Mouse (Mus musculus) embryonic stem cell, embryonic (primary cell): ENCODE data around the gene Ajm1.

ENCODE experiments used
- CTCF ChIA-PET, 4 experiments: fragments of 300-600 bp in 2 of 4; fragments of 350-600 bp in 2 of 4; sonication (Branson Sonifier 250); formaldehyde crosslinking; loops; one replicate each; lab custom pipeline; 2022; ENCODE audit warnings: inconsistent platforms in 2 of 4; lab: Charles Lee
- POLR2A ChIA-PET, 4 experiments: fragments of 300-600 bp in 2 of 4; fragments of 350-600 bp in 2 of 4; sonication (Branson Sonifier 250); formaldehyde crosslinking; loops; one replicate each; lab custom pipeline; 2022; ENCODE audit warnings: antibody characterized with exemption in 4 of 4, inconsistent platforms in 1 of 4; lab: Charles Lee

The Ajm1 gene

GRCm38 (mm10) chr2:25596765-25597510 is 15.4 kb upstream of the Ajm1 start:
- POLR2A ChIA-PET, result interaction anchor here in 1 of 4 experiments (0.5 to 1.5 kb wide), 3 partner anchors 9 to 50 kb away, joined by 3 to 6 read pairs (median 4); partner anchors contain the start of genes Ajm1 and Traf2
- CTCF ChIA-PET, result interaction anchor here in 2 of 4 experiments (0.9 to 7.6 kb wide), 3 partner anchors 14 to 15 kb away, joined by 3 to 64 read pairs (median 3); partner anchors contain the start of gene Ajm1 (in 2 of the 2)

- ChIA-PET POLR2A (interaction anchor here in 2 of 4 experiments (0.7 to 6.1 kb wide), 9 partner anchors 9 to 34 kb away, joined by 3 to 48 read pairs (median 4); partner anchors contain the start of genes Ajm1 (in 2 of the 2), Rabl6 (in 2 of the 2) and Edf1 (in 1 of the 2)), CTCF (interaction anchor here (0.5 to 7.6 kb wide), 16 partner anchors 9 to 201 kb away, joined by 3 to 64 read pairs (median 6); partner anchors contain the start of genes Ajm1 (in 4 of the 4), Entpd2 (in 1 of the 4), Mamdc4 (in 1 of the 4) and Phpt1 (in 1 of the 4))
Observed at GRCm38 (mm10) chr2:25591863-25592262, 10.3 kb upstream of the Ajm1 start.

GRCm38 (mm10) chr2:25588227-25588907 is 6.8 kb upstream of the Ajm1 start:
- POLR2A ChIA-PET, result interaction anchor here in 3 of 4 experiments (0.5 to 2.8 kb wide), 11 partner anchors 9 to 668 kb away, joined by 3 to 11 read pairs (median 3); partner anchors contain the start of genes Mamdc4 (in 1 of the 3) and Traf2 (in 1 of the 3)
- CTCF ChIA-PET, result interaction anchor here in 2 of 4 experiments (0.5 to 1.1 kb wide), 4 partner anchors 9 to 106 kb away, joined by 3 to 4 read pairs (median 4); partner anchors contain the start of genes Mamdc4 (in 2 of the 2) and Phpt1 (in 1 of the 2)

DNA sequence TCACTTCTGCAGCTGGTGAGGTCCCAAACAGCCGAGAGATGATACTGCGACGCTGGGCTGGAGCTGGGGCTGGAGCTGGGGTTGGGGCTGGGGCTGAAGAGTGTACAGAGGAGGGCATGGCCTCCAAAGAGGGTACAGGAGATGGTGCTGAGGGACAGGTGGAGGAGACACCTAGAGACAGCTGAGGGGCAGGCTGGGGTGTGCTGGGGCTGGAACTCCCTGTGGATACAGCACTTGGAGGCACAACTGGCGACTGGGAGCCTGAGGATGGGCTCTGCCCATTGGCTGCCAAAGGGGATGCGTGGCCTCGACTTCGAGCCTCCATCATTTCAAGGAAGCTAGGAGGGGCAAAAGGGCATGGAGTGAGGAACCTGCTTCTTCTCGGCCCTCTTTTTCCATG is 5.7 kb upstream of the Ajm1 start:
- CTCF ChIA-PET, result interaction anchor here in 2 of 4 experiments (0.6 kb wide), 2 partner anchors 13 to 160 kb away, joined by 3 read pairs; no protein-coding TSS in a partner anchor
- POLR2A ChIA-PET, result interaction anchor here in 2 of 4 experiments (0.8 to 2.8 kb wide), 9 partner anchors 8 to 46 kb away, joined by 3 to 11 read pairs (median 3); partner anchors contain the start of genes Edf1 (in 1 of the 2), Mamdc4 (in 1 of the 2) and Traf2 (in 1 of the 2)

DNA sequence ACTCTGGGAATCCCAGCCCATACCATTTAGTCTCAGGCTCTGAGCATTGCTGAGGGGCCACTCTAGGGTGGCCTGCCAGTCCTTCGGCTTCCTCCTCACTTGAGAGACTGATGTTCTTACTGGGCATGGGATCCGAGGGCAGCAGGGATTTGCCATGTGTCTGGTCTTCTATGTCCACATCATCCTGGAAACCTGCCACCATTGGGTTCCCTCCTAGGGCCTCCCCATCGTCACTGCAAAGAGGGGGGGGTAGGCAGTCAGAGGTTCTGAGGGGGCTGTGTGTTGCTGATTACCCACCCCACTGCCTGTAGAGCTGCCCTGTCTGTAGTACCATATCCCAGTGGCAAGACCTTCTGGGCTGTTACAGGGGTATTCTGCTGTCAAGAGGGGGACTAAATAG is 4.0 kb upstream of the Ajm1 start:
- ChIA-PET CTCF (no interaction called here), POLR2A (interaction anchor here in 1 of 4 experiments (0.9 kb wide), 1 partner anchor 23 kb away, joined by 3 read pairs; no protein-coding TSS in a partner anchor)

- CTCF ChIA-PET, result no interaction called here
- POLR2A ChIA-PET, result interaction anchor here in 1 of 4 experiments (1.5 to 7.3 kb wide), 2 partner anchors 8 to 9 kb away, joined by 3 to 48 read pairs; no protein-coding TSS in a partner anchor
Observed at GRCm38 (mm10) chr2:25584856-25585255, 3.3 kb upstream of the Ajm1 start.

- ChIA-PET POLR2A (interaction anchor here in 2 of 4 experiments (1.4 to 7.3 kb wide), 4 partner anchors 8 to 27 kb away, joined by 3 to 48 read pairs (median 3); partner anchors contain the start of gene Edf1 (in 1 of the 2)), CTCF (interaction anchor here in 2 of 4 experiments (4.0 to 5.9 kb wide), 2 partner anchors 9 kb away, joined by 40 to 64 read pairs; no protein-coding TSS in a partner anchor)
Observed at GRCm38 (mm10) chr2:25584152-25584551, 2.6 kb upstream of the Ajm1 start.

DNA sequence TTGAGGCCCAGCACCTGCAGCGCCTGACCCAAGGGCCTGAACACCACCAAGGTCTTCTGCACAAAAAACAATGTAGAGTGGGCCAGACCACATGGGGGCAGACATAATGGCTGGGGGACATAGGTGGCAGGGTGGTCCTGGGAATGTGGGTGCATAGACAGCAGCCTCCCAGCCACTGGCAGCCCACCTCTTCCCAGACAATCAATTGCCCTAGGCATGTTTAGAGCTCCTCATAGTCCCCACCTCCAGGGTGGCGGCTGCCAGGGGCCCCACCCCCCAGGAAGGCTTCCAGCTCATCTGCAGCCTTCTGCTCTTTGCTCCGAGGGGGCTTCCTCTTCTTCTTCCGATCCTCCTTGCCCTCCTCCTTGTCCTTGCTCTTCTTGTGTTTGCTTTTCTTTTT is 2.0 kb upstream of the Ajm1 start:
- CTCF ChIA-PET, result interaction anchor here in 2 of 4 experiments (1.5 to 5.9 kb wide), 3 partner anchors 9 to 13 kb away, joined by 3 to 64 read pairs (median 40); no protein-coding TSS in a partner anchor
- POLR2A ChIA-PET, result interaction anchor here in 2 of 4 experiments (1.4 to 7.3 kb wide), 4 partner anchors 8 to 26 kb away, joined by 3 to 48 read pairs (median 3); partner anchors contain the start of gene Edf1 (in 1 of the 2)

- ChIA-PET CTCF (interaction anchor here in 2 of 4 experiments (1.5 to 5.9 kb wide), 4 partner anchors 10 to 26 kb away, joined by 3 to 64 read pairs (median 24); partner anchors contain the start of gene Edf1 (in 1 of the 2)), POLR2A (interaction anchor here in 2 of 4 experiments (1.4 to 7.3 kb wide), 5 partner anchors 7 to 26 kb away, joined by 3 to 48 read pairs (median 3); partner anchors contain the start of gene Edf1 (in 1 of the 2))
Observed at GRCm38 (mm10) chr2:25583120-25583481, 1.5 kb upstream of the Ajm1 start.

GRCm38 (mm10) chr2:25582466-25583119 is 1.0 kb upstream of the Ajm1 start:
- POLR2A ChIA-PET, result interaction anchor here (0.5 to 7.3 kb wide), 15 partner anchors 8 to 551 kb away, joined by 3 to 48 read pairs (median 5); partner anchors contain the start of genes Edf1 (in 2 of the 4) and Traf2 (in 1 of the 4)

DNA sequence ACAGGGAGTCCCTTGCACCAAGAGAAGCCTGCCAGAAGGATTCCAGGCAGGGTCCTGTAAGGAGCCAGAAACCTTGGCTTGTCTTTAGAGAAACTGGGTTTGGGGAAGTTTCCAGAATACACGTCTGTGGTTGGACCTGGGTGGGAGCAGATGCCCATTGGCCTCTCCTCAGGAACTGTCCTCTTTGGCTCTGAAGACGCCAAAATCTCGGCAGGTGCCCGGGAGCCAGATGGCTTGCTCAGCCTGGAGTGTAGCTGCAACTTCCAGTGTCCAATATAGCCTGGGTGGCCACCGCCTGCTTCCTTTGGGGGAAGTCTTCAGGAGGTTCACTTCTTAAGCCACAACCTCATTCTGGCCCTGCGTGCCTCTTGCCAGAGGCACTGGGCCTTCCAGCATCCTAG is 344 bp upstream of the Ajm1 start:
- CTCF ChIA-PET, result interaction anchor here (0.5 to 5.9 kb wide), 66 partner anchors 8 to 537 kb away, joined by 3 to 64 read pairs (median 4); partner anchors contain the start of genes Traf2 (in 3 of the 4), Edf1 (in 2 of the 4), Fut7 (in 2 of the 4) and Tmem141 (in 2 of the 4)

More at GRCm38 (mm10) chr2:25582466-25583119, 1.0 kb upstream of the Ajm1 start:
- CTCF ChIA-PET, result interaction anchor here (0.7 to 5.9 kb wide), 15 partner anchors 9 to 349 kb away, joined by 3 to 64 read pairs (median 10); partner anchors contain the start of genes Traf2 (in 2 of the 4), Edf1 (in 1 of the 4) and Fut7 (in 1 of the 4)

GRCm38 (mm10) chr2:25580621-25581101 is 896 bp downstream of the Ajm1 start:
- POLR2A ChIA-PET, result interaction anchor here (0.6 to 7.3 kb wide), 16 partner anchors 8 to 44 kb away, joined by 3 to 48 read pairs (median 6); partner anchors contain the start of genes Edf1 (in 2 of the 4), Traf2 (in 2 of the 4) and Rabl6 (in 1 of the 4)

More for the DNA sequence above, 344 bp upstream of the Ajm1 start:
- POLR2A ChIA-PET, result interaction anchor here (0.7 to 7.3 kb wide), 22 partner anchors 8 to 310 kb away, joined by 3 to 48 read pairs (median 5); partner anchors contain the start of genes Edf1 (in 2 of the 4), Rabl6 (in 2 of the 4), Traf2 (in 2 of the 4) and Anapc2 (in 1 of the 4)

GRCm38 (mm10) chr2:25579737-25580460 is 1.7 kb downstream of the Ajm1 start:
- ChIA-PET POLR2A (interaction anchor here in 3 of 4 experiments (0.6 to 7.3 kb wide), 17 partner anchors 8 to 119 kb away, joined by 3 to 48 read pairs (median 6); partner anchors contain the start of genes Edf1 (in 2 of the 3), Rabl6 (in 2 of the 3), Traf2 (in 2 of the 3) and Paxx (in 1 of the 3)), CTCF (interaction anchor here in 2 of 4 experiments (0.7 to 5.9 kb wide), 16 partner anchors 8 to 1633 kb away, joined by 3 to 64 read pairs (median 4); partner anchors contain the start of genes Tmem141 (in 2 of the 2), Edf1 (in 1 of the 2) and Fut7 (in 1 of the 2))

More at GRCm38 (mm10) chr2:25580621-25581101, 896 bp downstream of the Ajm1 start:
- CTCF ChIA-PET, result interaction anchor here (0.7 to 5.9 kb wide), 44 partner anchors 9 to 1632 kb away, joined by 3 to 64 read pairs (median 4); partner anchors contain the start of genes Tmem141 (in 3 of the 4), Edf1 (in 2 of the 4), Fut7 (in 2 of the 4) and Traf2 (in 2 of the 4)

DNA sequence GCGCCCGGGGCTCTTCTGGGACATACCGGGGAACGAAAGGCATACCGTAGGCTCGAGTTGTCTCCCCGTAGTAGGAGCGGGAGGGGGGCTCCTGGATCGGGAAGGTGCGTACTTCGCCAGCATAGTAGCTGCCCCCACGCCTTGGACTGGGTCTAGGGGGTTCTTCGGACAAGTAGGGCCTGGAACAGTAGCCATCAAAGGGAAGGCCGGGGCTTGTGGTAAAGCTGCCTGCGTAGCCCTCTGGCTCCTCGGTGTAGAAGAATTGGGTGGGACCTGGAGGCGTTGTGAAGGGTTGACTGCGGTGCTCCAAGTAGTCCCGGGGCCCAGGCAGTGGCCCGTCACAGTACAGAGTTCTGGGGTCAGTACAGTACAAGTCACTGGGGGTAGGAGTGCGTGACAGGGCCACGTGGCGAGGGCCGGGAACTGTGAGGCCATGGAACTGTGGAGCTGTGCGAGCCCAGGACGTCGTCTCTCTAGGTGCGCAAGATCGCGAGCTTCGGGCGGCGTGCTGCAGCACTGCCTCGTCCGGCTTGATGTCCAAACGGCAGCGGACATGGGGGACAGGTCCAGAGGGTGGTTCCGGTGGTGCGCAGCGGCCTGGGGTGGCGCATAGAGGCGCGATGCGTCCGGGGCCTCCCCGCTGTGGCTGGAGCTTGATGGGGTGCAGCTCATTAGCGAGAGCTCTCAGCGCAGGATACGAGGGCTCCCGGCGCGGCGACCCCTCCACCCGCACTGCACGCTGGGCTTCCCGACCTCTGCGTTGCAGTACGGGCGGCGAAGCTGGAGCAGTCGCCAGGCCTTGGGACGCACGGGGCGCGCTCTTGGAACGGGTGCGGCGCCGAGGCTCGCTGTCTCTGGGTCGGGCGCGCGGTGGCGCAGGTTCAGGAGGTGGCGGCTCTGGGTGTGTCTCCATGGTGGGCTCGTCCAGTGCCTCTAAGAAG is 2.5 kb downstream of the Ajm1 start:
- CTCF ChIA-PET, result interaction anchor here in 2 of 4 experiments (0.6 to 5.9 kb wide), 9 partner anchors 9 to 183 kb away, joined by 3 to 64 read pairs (median 4); partner anchors contain the start of gene Edf1 (in 1 of the 2)
- POLR2A ChIA-PET, result interaction anchor here in 3 of 4 experiments (0.9 to 7.3 kb wide), 16 partner anchors 9 to 317 kb away, joined by 3 to 48 read pairs (median 6); partner anchors contain the start of genes Edf1 (in 2 of the 3), Rabl6 (in 2 of the 3), Traf2 (in 2 of the 3) and Paxx (in 1 of the 3)
